Mouse (Mus musculus): ENCODE measurements at regions not wholly inside any gene's neighbourhood (a gene's known extent, or its start where the extent isn't known, plus 50 kb on each side); places are given as distances from the start of the nearest gene placed in this dataset.

GRCm38 (mm10) chr2:12697209-12697608, 226.6 kb upstream of the Pter start:
- H3K4me1 ChIP-seq: no peaks in the 10 kb centered on the region
- no peak overlapping the region for H3K9ac ChIP-seq (replicated peaks)
- H3K27me3 ChIP-seq: no peaks in the 10 kb centered on the region
- ATAC-seq (replicated peaks): no peak
- H3K4me3 ChIP-seq: no peak overlapping the region
- H3K9me3 ChIP-seq: no peaks in the 10 kb centered on the region
- no peak overlapping the region for H3K4me2 ChIP-seq (replicated peaks)
- H3K27ac ChIP-seq (replicated peaks): no peak overlapping the region
- no peaks in the 10 kb centered on the region for H3K36me3 ChIP-seq
- WGBS: 78% methylated on average over 1 of the region's 1 CpGs

GRCm38 (mm10) chr2:12699331-12699730, 224.5 kb upstream of the Pter start:
- Histone ChIP-seq H3K27ac (replicated peaks) (no peak overlapping the region), H3K9me3 (no peaks in the 10 kb centered on the region), H3K9ac (replicated peaks) (no peak overlapping the region), H3K4me2 (replicated peaks) (no peak overlapping the region), H3K36me3 (no peaks in the 10 kb centered on the region), H3K27me3 (no peaks in the 10 kb centered on the region), H3K4me3 (no peak overlapping the region), H3K4me1 (no peaks in the 10 kb centered on the region)
- ATAC-seq (replicated peaks): no peak
- 54% methylated on average over 3 of the region's 3 CpGs for WGBS

- WGBS: 58% methylated on average over 3 of the region's 3 CpGs
- H3K4me1 ChIP-seq: peaks cover 16% of the 10 kb centered on the region
- no peak for ATAC-seq (replicated peaks)
- no peak overlapping the region for H3K9ac ChIP-seq (replicated peaks)
- H3K4me3 ChIP-seq: no peak overlapping the region
- no peak overlapping the region for H3K27ac ChIP-seq (replicated peaks)
- no peak overlapping the region for H3K4me2 ChIP-seq (replicated peaks)
- no peaks in the 10 kb centered on the region for H3K27me3 ChIP-seq
- H3K9me3 ChIP-seq: no peaks in the 10 kb centered on the region
- no peaks in the 10 kb centered on the region for H3K36me3 ChIP-seq
These were observed 216.3 kb upstream of the Pter start for GRCm38 (mm10) chr2:12707514-12707913.

- Histone ChIP-seq H3K9me3 (no peaks in the 10 kb centered on the region), H3K9ac (replicated peaks) (no peak overlapping the region), H3K4me2 (replicated peaks) (peak overlapping the region; percentile 16), H3K27me3 (no peaks in the 10 kb centered on the region), H3K36me3 (no peaks in the 10 kb centered on the region), H3K4me1 (peaks cover 16% of the 10 kb centered on the region), H3K27ac (replicated peaks) (peak overlapping the region; percentile 31; the same call in 1 of the 2 replicates), H3K4me3 (no peak overlapping the region)
- 33% methylated on average over 16 of the region's 16 CpGs for WGBS
- ATAC-seq (replicated peaks): peak; percentile 83
These were observed 214.5 kb upstream of the Pter start for GRCm38 (mm10) chr2:12709156-12709923.

GRCm38 (mm10) chr2:12709924-12710240, 214.0 kb upstream of the Pter start:
- 60% methylated on average over 2 of the region's 2 CpGs for WGBS
- peak; percentile 87 for ATAC-seq (replicated peaks)
- Histone ChIP-seq H3K9ac (replicated peaks) (no peak overlapping the region), H3K4me1 (peaks cover 16% of the 10 kb centered on the region), H3K4me3 (no peak overlapping the region), H3K9me3 (no peaks in the 10 kb centered on the region), H3K27ac (replicated peaks) (peak overlapping the region; percentile 31; the same call in 1 of the 2 replicates), H3K27me3 (no peaks in the 10 kb centered on the region), H3K36me3 (no peaks in the 10 kb centered on the region), H3K4me2 (replicated peaks) (peak overlapping the region; percentile 16)

GRCm38 (mm10) chr2:12716124-12717012, 207.5 kb upstream of the Pter start:
- Histone ChIP-seq H3K4me3 (no peak overlapping the region), H3K9me3 (no peaks in the 10 kb centered on the region), H3K36me3 (no peaks in the 10 kb centered on the region), H3K4me2 (replicated peaks) (no peak overlapping the region), H3K9ac (replicated peaks) (no peak overlapping the region), H3K27ac (replicated peaks) (no peak overlapping the region), H3K27me3 (no peaks in the 10 kb centered on the region), H3K4me1 (no peaks in the 10 kb centered on the region)
- no peak for ATAC-seq (replicated peaks)
- 29% methylated on average over 3 of the region's 3 CpGs for WGBS

- H3K27ac ChIP-seq (replicated peaks): no peak overlapping the region
- no peaks in the 10 kb centered on the region for H3K36me3 ChIP-seq
- 64% methylated on average over 4 of the region's 4 CpGs for WGBS
- ATAC-seq (replicated peaks): no peak
- no peak overlapping the region for H3K9ac ChIP-seq (replicated peaks)
- no peak overlapping the region for H3K4me3 ChIP-seq
- no peaks in the 10 kb centered on the region for H3K9me3 ChIP-seq
- H3K27me3 ChIP-seq: no peaks in the 10 kb centered on the region
- H3K4me1 ChIP-seq: no peaks in the 10 kb centered on the region; the same call in 1 of the 2 replicates
- no peak overlapping the region for H3K4me2 ChIP-seq (replicated peaks)
These were observed 194.6 kb upstream of the Pter start for GRCm38 (mm10) chr2:12729251-12729650.

GRCm38 (mm10) chr2:12737140-12737539, 186.7 kb upstream of the Pter start:
- Histone ChIP-seq H3K4me3 (no peak overlapping the region), H3K4me2 (replicated peaks) (no peak overlapping the region), H3K9ac (replicated peaks) (no peak overlapping the region), H3K27me3 (no peaks in the 10 kb centered on the region), H3K27ac (replicated peaks) (no peak overlapping the region), H3K4me1 (no peaks in the 10 kb centered on the region), H3K9me3 (no peaks in the 10 kb centered on the region), H3K36me3 (no peaks in the 10 kb centered on the region)
- 53% methylated on average over 2 of the region's 2 CpGs for WGBS
- ATAC-seq (replicated peaks): no peak

GRCm38 (mm10) chr2:12746856-12747255, 177.0 kb upstream of the Pter start:
- no peaks in the 10 kb centered on the region for H3K36me3 ChIP-seq
- no peak overlapping the region for H3K27ac ChIP-seq (replicated peaks)
- H3K4me2 ChIP-seq (replicated peaks): no peak overlapping the region
- no peaks in the 10 kb centered on the region for H3K4me1 ChIP-seq
- no peaks in the 10 kb centered on the region for H3K27me3 ChIP-seq
- no peaks in the 10 kb centered on the region for H3K9me3 ChIP-seq
- H3K9ac ChIP-seq (replicated peaks): no peak overlapping the region
- no peak overlapping the region for H3K4me3 ChIP-seq
- WGBS: 73% methylated on average over 1 of the region's 1 CpGs
- ATAC-seq (replicated peaks): no peak

- ATAC-seq (replicated peaks): no peak
- WGBS: 66% methylated on average over 1 of the region's 1 CpGs
These were observed 165.0 kb upstream of the Pter start for GRCm38 (mm10) chr2:12758816-12759215.

GRCm38 (mm10) chr2:12759931-12760330, 163.9 kb upstream of the Pter start:
- Histone ChIP-seq H3K27ac (replicated peaks) (no peak overlapping the region), H3K27me3 (no peaks in the 10 kb centered on the region), H3K4me1 (no peaks in the 10 kb centered on the region), H3K9me3 (no peaks in the 10 kb centered on the region), H3K9ac (replicated peaks) (no peak overlapping the region), H3K36me3 (no peaks in the 10 kb centered on the region), H3K4me2 (replicated peaks) (no peak overlapping the region), H3K4me3 (no peak overlapping the region)
- 84% methylated on average over 3 of the region's 3 CpGs for WGBS
- ATAC-seq (replicated peaks): no peak

More at GRCm38 (mm10) chr2:12758816-12759215, 165.0 kb upstream of the Pter start:
- H3K9ac ChIP-seq (replicated peaks): no peak overlapping the region
- no peaks in the 10 kb centered on the region for H3K36me3 ChIP-seq
- H3K4me2 ChIP-seq (replicated peaks): no peak overlapping the region
- no peaks in the 10 kb centered on the region for H3K9me3 ChIP-seq
- H3K4me1 ChIP-seq: no peaks in the 10 kb centered on the region
- no peak overlapping the region for H3K4me3 ChIP-seq
- H3K27ac ChIP-seq (replicated peaks): no peak overlapping the region
- H3K27me3 ChIP-seq: no peaks in the 10 kb centered on the region

GRCm38 (mm10) chr2:12761461-12761860, 162.4 kb upstream of the Pter start:
- no peak overlapping the region for H3K27ac ChIP-seq (replicated peaks)
- H3K27me3 ChIP-seq: no peaks in the 10 kb centered on the region
- no peaks in the 10 kb centered on the region for H3K4me1 ChIP-seq
- ATAC-seq (replicated peaks): no peak
- H3K36me3 ChIP-seq: no peaks in the 10 kb centered on the region
- H3K4me3 ChIP-seq: no peak overlapping the region
- H3K9me3 ChIP-seq: no peaks in the 10 kb centered on the region
- WGBS: 93% methylated on average over 3 of the region's 3 CpGs
- H3K9ac ChIP-seq (replicated peaks): no peak overlapping the region
- H3K4me2 ChIP-seq (replicated peaks): no peak overlapping the region
